Mouse (Mus musculus): ENCODE results near the gene Ugt1a9. TPM values are rescaled to one million over a fixed set of nuclear protein-coding genes. Genes with fewer than 3 reads are reported as not detected.
A peak's percentile ranks its signal among the peaks of the same experiment; 100 is the strongest.

The Ugt1a9 gene
- polyA plus RNA-seq, 1 experiment = not detected

DNA sequence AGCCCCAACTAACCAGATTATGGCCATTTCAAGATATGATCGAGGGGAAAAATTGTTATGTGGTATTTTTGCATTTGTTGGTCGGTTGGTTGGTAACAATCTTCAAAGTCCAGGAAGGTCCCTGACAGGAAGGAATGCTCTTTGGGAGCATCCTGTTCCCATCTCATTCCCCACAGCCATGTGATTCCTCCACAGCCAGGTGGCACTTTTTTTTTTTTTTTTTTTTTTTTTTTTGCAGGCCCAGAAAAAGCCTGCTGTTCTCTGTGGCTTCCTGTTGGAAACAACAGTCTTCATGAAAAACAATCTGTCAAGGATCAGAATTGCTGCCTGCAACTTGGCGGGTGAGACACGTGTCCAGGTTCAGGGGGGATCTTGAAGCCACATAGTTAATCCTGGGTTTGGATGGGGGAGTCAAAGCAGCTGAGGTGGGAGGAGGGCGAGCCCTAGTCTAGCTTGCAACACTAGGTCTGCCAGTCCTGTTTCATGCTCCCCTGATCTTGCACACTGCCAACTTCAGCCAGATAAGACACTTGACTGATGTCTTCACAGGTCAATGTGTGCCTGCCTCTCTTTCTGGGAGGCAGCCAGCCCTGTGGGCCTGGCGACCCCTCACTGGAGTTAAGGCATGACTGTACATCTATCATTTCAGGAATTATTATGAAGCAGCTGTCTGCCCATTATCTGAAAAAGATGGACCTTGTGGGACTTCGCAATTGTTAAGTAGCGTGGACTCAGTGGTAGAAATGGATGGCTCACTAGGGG lies 188.5 kb downstream of the Ugt1a9 start:
- H3K4me1 ChIP-seq (ENCODE audit: control insufficient read depth, insufficient read depth, low read length) = peaks cover 21% of the 10 kb centered on the region
- no peak overlapping the region for H3K4me3 ChIP-seq (replicated peaks; ENCODE audit: control insufficient read depth, low read depth, low read length)
- peak overlapping the region; percentile 64 for H3K27ac ChIP-seq (ENCODE audit: control insufficient read depth, insufficient read depth, low read depth, low read length, poor library complexity)
- TF ChIP-seq CTCF (IDR thresholded peaks at IDR 0.05; ENCODE audit: control insufficient read depth, insufficient read depth, low read length) (no peak), POLR2A (IDR thresholded peaks at IDR 0.05; ENCODE audit: borderline replicate concordance, control insufficient read depth, low read depth, low read length) (no peak)
- 40% methylated on average over 8 of the region's 8 CpGs for WGBS

DNA sequence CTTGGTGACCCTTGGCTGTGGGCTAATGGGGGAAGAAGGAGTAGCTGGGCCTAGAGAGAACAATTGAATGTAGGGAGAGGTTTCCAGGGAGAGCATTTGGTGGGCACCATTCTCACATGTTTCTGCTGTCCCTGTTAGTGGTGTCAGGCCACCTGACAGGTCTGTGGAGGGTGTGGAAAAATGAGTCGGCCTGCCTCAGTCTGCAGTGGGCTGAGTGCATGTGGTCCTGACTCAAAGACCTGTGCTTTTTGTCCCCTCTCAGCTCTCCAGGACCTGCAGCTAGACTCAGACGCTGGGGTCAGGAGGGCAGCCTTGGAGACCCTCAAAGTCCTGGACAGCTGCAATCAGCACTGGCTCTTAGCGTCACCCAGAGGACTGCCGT lies 189.0 kb downstream of the Ugt1a9 start:
- Histone ChIP-seq H3K27ac (ENCODE audit: control insufficient read depth, insufficient read depth, low read depth, low read length, poor library complexity) (peak overlapping the region; percentile 64), H3K4me3 (replicated peaks; ENCODE audit: control insufficient read depth, low read depth, low read length) (no peak overlapping the region), H3K4me1 (ENCODE audit: control insufficient read depth, insufficient read depth, low read length) (peaks cover 21% of the 10 kb centered on the region)
- WGBS = 76% methylated on average over 4 of the region's 4 CpGs
- TF ChIP-seq CTCF (IDR thresholded peaks at IDR 0.05; ENCODE audit: control insufficient read depth, insufficient read depth, low read length) = no peak
- TF ChIP-seq POLR2A (IDR thresholded peaks at IDR 0.05; ENCODE audit: borderline replicate concordance, control insufficient read depth, low read depth, low read length) = no peak

DNA sequence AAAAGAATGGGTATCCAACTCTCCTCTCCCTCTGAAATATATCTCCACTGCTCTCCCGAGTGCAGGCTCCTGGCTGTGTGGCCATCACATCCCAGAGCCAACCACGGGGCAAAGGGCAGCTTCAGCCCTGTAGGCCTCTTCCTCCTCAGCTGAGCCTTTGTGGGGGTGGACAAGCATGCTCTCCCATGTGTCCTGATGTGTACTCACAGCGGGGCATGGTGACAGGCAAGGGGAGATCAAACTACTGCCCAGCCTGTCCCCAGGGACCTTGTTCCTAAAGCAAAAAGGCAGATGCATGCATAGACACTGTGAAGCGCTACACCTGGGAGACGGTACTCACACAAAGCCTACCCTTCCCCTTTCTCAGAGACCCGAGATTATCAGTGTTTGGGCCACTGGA lies 189.5 kb downstream of the Ugt1a9 start:
- Histone ChIP-seq H3K4me1 (ENCODE audit: control insufficient read depth, insufficient read depth, low read length) (peaks cover 21% of the 10 kb centered on the region), H3K27ac (ENCODE audit: control insufficient read depth, insufficient read depth, low read depth, low read length, poor library complexity) (peak overlapping the region; percentile 64), H3K4me3 (replicated peaks; ENCODE audit: control insufficient read depth, low read depth, low read length) (no peak overlapping the region)
- WGBS = 53% methylated on average over 6 of the region's 6 CpGs
- TF ChIP-seq POLR2A (IDR thresholded peaks at IDR 0.05; ENCODE audit: borderline replicate concordance, control insufficient read depth, low read depth, low read length) = no peak
- TF ChIP-seq CTCF (IDR thresholded peaks at IDR 0.05; ENCODE audit: control insufficient read depth, insufficient read depth, low read length) = no peak

DNA sequence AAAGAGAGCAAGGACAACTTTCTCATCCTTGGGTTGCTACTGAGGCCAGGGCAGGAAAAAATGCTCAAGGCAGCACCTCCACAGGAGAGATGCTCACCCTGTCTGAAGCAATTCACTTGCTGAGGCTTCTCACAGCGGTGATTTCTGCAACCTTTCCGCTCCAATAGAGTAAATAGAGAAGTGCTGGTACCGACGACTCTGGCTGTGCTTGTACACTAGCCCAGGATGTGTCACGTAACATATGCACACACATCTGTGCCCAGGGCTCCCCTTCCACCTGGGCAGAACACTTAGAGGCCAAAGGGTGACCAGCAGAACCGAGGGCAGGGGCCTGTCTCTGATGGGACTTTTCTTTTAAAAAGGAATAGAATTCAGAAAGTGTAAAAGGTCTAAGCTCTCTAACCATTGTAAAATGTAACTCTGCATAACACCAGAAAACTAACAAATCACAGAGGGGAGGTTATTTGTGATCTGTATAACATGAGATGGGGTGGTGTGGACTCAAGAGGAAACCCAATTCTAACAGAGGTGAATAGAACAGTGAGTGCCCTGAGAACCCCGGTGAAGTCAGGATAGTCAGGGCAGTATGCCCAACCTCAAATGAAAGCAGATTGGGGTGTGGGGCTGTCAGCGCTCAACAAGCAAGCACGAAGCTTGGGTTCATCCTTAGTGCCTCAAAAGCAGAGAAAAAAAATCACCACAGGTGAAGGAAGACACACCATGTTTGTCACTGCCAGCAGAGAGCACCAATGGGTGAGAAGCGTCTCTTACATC lies 190.2 kb downstream of the Ugt1a9 start:
- TF ChIP-seq CTCF (IDR thresholded peaks at IDR 0.05; ENCODE audit: control insufficient read depth, insufficient read depth, low read length) = no peak
- TF ChIP-seq POLR2A (IDR thresholded peaks at IDR 0.05; ENCODE audit: borderline replicate concordance, control insufficient read depth, low read depth, low read length) = no peak
- 55% methylated on average over 10 of the region's 10 CpGs for WGBS
- Histone ChIP-seq H3K4me3 (replicated peaks; ENCODE audit: control insufficient read depth, low read depth, low read length) (no peak overlapping the region), H3K27ac (ENCODE audit: control insufficient read depth, insufficient read depth, low read depth, low read length, poor library complexity) (peak overlapping the region; percentile 64), H3K4me1 (ENCODE audit: control insufficient read depth, insufficient read depth, low read length) (peaks cover 21% of the 10 kb centered on the region)

DNA sequence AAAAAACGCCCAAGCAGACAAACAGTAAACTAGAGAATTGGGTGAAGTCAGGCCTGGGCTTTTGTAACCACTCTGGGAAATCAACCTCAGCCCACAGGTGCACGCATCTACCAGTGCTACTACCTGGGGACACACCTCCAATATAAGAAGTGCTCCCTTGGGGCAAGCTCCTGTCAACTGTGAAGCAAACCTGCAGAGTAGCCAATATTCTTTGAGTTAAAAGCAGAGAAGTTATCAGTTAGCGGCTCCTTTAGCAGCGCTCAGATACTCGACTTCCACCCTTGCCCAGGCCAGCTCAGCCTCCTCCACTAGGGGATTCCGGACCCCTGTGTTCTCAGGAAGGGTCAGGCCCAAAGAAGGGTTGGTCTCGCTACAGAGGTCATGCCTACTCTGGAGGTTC lies 191.1 kb downstream of the Ugt1a9 start:
- Histone ChIP-seq H3K4me1 (ENCODE audit: control insufficient read depth, insufficient read depth, low read length) (peaks cover 21% of the 10 kb centered on the region), H3K4me3 (replicated peaks; ENCODE audit: control insufficient read depth, low read depth, low read length) (no peak overlapping the region), H3K27ac (ENCODE audit: control insufficient read depth, insufficient read depth, low read depth, low read length, poor library complexity) (peak overlapping the region; percentile 12)
- whole genome bisulfite sequencing = 78% methylated on average over 7 of the region's 7 CpGs
- no peak for TF ChIP-seq CTCF (IDR thresholded peaks at IDR 0.05; ENCODE audit: control insufficient read depth, insufficient read depth, low read length)
- TF ChIP-seq POLR2A (IDR thresholded peaks at IDR 0.05; ENCODE audit: borderline replicate concordance, control insufficient read depth, low read depth, low read length) = no peak

DNA sequence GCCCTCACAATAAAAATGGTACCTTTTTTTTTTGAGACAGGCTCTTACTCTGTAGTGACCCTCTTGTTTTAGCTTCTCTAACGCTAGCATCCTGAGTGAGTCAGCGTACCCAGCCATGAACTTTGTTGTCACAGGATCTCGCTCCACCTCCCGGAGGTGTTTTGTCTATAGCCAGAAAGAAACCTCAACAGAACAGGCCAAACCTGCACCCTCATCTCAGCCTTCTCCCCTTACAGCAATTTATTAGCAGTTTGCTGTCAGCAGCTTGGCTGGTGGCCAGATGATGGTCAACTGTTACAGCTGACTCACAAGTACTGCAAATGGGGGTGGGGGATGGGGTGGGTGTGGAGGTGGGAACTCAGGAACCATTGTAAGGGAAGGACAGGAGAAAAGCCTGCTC lies 191.7 kb downstream of the Ugt1a9 start:
- no peak for TF ChIP-seq POLR2A (IDR thresholded peaks at IDR 0.05; ENCODE audit: borderline replicate concordance, control insufficient read depth, low read depth, low read length)
- no peak for TF ChIP-seq CTCF (IDR thresholded peaks at IDR 0.05; ENCODE audit: control insufficient read depth, insufficient read depth, low read length)
- Histone ChIP-seq H3K4me1 (ENCODE audit: control insufficient read depth, insufficient read depth, low read length) (peaks cover 21% of the 10 kb centered on the region), H3K4me3 (replicated peaks; ENCODE audit: control insufficient read depth, low read depth, low read length) (no peak overlapping the region), H3K27ac (ENCODE audit: control insufficient read depth, insufficient read depth, low read depth, low read length, poor library complexity) (no peak overlapping the region; the same call in 1 of the 2 replicates)
- WGBS = 40% methylated on average over 4 of the region's 4 CpGs

DNA sequence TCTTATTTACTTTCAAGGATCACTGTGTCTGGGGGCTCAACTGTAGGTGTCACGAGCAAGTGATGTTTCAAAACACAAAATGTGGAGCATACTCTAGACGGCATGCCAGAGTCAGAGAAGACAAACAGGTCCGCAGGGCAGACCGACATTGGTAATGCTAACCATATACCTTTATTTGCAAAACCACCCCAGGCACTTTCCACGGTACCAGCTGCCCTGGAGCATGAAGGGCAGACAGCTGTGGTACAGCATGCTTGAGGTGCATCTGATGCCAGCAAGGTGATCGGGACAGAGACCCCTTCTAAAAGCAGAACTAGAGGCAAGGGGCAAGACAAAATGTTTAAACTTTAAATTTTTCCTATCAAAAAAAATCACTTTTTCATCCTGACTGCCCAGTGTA lies 192.4 kb downstream of the Ugt1a9 start:
- Histone ChIP-seq H3K27ac (ENCODE audit: control insufficient read depth, insufficient read depth, low read depth, low read length, poor library complexity) (no peak overlapping the region), H3K4me1 (ENCODE audit: control insufficient read depth, insufficient read depth, low read length) (peaks cover 21% of the 10 kb centered on the region), H3K4me3 (replicated peaks; ENCODE audit: control insufficient read depth, low read depth, low read length) (no peak overlapping the region)
- WGBS = 67% methylated on average over 6 of the region's 6 CpGs
- no peak for TF ChIP-seq POLR2A (IDR thresholded peaks at IDR 0.05; ENCODE audit: borderline replicate concordance, control insufficient read depth, low read depth, low read length)
- no peak for TF ChIP-seq CTCF (IDR thresholded peaks at IDR 0.05; ENCODE audit: control insufficient read depth, insufficient read depth, low read length)

DNA sequence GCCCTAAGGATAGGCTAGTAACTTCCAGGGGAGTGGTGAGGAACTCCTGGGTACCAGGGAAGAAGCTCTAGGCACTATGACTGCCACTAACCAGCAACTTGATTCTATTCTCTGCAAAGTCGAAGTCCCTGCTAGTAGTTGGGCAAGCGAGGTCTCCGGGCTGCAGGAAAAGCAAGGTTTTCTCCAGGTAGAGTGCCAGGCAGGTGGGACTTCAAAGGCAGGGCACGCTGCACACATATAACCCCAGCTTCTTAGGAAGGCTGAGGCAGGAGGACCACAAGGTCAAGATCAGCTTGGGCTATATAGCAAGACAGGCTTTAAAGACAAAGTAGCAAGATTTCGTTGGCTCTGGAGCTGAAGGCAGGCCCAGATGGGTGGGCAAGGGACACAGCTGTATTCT lies 193.2 kb downstream of the Ugt1a9 start:
- 86% methylated on average over 5 of the region's 5 CpGs for WGBS
- H3K4me3 ChIP-seq (replicated peaks; ENCODE audit: control insufficient read depth, low read depth, low read length) = no peak overlapping the region
- no peak overlapping the region for H3K27ac ChIP-seq (ENCODE audit: control insufficient read depth, insufficient read depth, low read depth, low read length, poor library complexity)
- TF ChIP-seq POLR2A (IDR thresholded peaks at IDR 0.05; ENCODE audit: borderline replicate concordance, control insufficient read depth, low read depth, low read length) (no peak), CTCF (IDR thresholded peaks at IDR 0.05; ENCODE audit: control insufficient read depth, insufficient read depth, low read length) (no peak)
- peaks cover 21% of the 10 kb centered on the region for H3K4me1 ChIP-seq (ENCODE audit: control insufficient read depth, insufficient read depth, low read length)
